Mouse (Mus musculus) fibroblast of lung, adult 2 months (primary cell): ENCODE measurements around the gene Cryl1.

Experiments used
- DNase-seq: peaks from one replicate; pipeline ENCODE4 v3.0.0-alpha.2; 2011; ENCODE audit warnings: low read depth

The Cryl1 gene

DNA sequence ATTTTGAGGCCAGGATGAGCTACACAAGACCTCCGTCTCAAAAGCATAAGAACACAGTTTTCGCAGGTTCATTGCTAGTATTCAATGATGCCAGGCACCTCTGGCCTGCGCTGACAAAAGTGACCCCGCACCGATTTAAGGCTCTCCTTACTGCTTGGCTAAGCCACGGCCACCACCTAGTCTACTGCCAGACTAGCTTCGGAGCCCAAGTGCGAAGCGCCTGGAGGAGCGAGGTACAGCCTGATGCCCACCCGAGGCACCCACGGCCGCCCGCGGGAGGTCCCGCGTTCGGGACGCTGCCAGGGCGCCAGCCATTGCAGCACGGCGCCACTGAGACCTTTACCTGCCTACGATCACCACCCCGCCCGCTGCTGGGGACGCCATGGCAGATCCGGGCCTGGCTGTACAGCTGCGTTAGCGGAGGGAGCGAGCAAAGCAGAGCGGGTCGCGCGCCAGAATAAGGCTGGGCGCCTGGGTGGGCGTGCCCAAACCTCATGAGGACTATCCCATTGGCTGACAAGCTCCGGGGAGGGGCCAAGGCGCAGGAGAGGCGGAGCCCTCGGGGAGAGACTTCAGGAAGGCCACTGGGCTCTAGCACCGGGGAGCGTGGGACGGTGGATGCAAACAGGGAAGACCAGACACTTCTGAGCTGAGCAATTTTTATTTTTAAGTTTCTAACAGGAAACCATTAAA is at the start of gene Cryl1:
Gene Cryl1, minus strand, starts transcription at position 465 of the 693 bp plus-strand sequence.
- DNase-seq, result peak; percentile 84

DNA sequence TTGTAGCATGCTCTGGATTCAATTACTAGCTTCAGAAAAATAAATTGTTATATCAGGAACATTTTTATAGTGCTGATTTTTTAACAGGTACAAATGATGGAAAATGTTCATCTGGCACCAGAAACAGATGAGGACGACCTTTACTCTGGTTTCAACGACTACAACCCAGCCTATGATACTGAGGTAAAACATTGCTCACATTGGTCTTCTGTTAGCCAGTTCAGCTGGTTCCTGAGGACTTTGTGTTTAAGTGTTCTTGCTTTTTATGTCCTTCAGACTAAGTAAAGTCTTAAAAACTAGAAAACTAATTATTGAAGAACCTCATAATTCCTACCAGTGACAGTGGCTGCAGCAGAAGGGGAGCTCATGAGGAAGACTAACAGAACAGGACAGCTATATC is 32.1 kb upstream of the Cryl1 start:
- no peak for DNase-seq

DNA sequence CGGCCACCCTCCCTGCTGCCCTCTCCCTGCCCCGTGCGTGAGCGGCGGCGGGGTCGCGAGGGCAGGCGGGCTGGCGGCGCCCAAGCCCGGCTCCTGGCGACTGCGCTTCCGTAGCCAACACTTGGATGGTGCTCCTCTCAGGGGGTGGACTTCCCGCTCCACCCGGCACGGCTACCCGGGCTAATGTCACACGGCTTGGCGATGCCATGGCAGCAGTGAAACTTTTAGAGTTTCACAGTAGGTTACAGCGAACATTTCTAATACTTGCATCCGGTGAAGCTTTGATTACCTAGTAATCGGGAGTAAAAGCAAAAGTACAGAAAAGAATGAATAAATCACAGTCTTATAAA is 25.9 kb upstream of the Cryl1 start:
- DNase-seq, result no peak

DNA sequence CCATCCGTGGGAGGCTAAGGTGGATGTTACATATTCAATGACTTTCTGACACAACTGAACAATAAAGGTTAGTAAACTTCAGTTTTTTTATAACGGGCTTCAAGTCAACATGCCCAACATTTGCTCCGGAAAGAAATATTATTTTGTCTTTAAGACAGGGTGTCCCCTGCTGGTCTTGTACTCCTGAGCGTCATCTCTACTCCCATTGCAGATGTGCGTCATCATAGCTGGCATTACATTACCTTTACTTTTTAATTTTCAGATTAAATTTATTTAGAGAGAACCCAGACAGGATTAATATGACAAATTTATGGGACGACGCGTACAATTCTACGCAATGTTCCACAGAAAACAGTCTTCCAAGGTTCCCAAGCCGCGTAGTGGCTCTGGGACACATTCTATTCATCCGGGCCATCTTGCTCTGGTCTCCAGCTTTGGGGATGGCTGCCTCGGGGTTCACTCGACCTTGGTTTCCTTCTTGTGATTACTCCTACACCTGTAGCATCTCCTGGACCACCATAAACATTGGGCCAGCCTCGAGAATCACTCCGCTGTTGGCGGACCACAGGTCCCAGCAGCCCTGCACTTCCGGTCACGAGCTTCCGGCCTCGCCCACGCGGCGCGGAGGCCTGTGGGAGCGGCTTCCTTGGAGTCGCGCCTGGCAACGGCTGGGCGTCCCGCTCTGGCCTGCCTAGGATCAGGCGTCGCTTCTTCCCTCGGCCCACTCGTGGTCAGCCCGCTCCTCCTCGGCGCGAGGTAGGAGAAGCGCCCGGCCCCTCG is 25.3 kb upstream of the Cryl1 start, which contains the start of gene Ift88:
Gene Ift88, plus strand, starts transcription at position 631 of the 780 bp plus-strand sequence.
- peak; percentile 83 for DNase-seq

DNA sequence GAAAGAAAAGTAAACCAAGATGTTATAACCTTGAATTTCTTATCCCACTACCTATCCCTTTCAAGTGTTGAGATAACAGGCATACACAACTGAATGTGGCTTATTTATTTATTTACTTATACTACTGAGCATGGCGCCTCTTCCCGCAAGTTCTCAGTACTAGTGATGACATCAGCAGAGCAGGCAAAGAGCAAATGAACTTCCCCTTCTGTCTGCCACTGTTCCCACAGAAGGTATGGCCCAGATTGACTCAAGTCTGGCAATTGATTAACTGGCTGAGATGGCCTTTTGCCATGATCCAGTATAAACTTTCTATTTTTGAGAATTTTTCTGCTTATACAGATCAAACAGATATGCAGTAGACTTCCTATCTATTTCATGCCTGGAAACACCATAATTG is 18.9 kb upstream of the Cryl1 start:
- no peak for DNase-seq

DNA sequence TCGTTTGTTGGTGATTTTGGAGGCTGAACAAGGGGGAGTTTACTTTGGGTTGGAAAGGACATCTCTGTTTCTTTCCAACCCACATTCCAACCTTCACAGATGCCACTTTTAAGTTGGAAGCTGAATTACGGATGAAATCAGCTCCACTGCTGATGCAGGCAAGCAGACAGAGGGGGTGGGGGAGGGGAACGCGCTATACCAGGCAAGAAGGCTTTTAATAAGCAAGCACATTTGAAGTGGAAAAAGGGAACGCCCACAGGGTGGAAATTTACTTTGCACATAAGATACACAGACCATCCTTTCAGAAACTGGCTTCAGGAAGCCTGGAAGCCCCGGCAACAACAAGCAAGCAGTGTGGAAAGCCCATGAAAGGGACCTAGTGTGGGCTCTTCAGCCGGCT is 13.8 kb upstream of the Cryl1 start:
- DNase-seq, result no peak

DNA sequence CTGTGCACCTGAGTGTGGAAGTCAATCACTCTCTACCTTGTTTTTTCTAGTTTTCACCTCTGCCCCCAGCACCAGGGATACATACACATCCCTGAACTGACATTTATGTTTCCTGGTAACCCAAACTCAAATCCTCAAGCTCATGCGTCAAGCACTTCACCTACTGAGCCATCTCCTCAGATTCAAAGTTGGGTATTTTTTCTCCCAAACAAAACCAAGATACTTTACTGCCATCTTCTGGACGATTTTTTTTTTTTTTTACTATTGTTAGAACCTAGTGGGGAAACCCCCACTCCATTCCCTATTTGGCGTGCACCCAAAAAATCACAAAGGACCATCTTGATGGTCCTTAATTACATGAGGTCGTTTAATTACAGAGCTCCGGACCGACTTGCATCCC is 10.8 kb upstream of the Cryl1 start:
- no peak for DNase-seq

DNA sequence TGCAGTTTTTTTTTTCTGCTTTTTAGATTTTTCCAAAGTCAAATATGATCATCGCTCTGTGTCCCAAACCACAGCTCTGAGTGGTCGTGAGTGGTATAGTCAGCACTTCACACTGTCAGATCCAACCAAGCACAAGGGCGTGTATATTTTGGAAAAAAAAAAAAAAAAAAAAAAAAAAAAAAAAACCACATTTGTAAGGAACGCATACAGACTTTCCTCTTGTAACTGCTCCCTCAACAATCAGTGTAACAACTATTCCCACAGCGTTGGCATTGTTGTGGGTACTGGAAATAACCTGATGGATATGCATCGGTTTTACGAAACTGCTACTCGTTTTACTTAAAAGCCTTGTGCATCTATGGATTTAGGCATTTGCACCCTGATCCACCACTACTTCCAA is 9.8 kb upstream of the Cryl1 start:
- no peak for DNase-seq

DNA sequence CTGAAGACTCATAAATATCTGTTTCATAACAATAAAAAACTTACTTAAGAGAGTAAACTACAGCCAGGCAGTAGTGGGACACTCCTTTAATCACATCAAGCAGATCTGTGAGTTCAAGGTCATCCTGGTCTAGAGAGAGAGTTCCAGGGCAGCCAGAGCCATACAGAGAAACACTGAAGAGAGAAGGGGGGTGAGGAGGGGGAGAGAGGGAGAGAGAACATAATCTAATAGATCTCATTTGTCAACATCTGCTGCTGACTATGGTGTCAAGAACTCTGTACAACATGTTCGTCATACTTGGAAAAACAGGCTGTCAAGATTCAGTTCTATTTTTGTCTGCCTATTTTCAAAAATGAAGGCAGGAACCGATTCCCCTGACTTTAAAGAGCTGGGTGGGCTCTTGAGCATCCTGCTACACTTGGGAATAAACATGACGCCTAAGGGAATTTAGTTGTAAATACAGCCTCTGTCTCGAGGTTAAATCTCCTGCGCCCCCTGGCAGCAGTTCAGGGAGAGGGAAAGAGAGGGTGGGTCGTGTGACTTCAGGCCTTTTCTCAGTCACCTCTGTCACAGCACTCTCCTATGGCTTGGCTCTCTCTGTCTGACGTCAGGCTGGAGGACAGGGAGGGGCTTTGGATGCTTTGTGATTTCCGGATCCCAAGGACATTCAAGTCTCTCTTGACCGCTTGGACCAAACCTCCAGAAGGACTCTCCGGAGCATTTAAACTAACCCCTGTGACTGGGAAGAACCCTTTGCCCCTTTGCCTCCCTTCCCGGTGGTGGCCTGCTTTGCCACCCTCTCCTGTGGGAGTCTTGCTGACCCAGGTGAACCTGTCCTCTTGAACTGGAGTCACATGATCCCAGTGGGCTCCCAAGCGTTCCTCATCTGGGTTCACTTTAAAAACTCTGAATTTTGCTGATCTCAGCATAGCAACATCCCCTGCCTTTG is 9.0 kb upstream of the Cryl1 start:
- DNase-seq, result no peak

DNA sequence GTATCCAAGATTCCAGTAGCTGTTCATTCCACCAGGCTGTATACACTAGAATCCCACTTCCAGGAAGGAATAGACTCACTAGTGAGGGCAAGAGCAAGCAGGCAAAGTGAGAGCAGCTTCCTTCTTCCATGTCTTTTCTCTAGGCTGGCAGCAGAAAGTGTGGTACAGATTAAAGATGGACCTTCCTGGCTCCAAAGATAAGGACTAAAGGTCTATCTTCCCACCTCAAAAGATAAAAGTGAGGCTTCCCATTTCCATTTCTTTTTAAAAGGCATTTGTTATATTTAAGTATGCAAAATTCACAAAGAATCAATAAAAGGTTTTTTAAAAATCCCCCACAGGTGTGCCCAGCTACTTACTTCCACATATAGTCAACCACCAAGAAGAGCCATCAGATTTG is 4.5 kb upstream of the Cryl1 start:
- no peak for DNase-seq

DNA sequence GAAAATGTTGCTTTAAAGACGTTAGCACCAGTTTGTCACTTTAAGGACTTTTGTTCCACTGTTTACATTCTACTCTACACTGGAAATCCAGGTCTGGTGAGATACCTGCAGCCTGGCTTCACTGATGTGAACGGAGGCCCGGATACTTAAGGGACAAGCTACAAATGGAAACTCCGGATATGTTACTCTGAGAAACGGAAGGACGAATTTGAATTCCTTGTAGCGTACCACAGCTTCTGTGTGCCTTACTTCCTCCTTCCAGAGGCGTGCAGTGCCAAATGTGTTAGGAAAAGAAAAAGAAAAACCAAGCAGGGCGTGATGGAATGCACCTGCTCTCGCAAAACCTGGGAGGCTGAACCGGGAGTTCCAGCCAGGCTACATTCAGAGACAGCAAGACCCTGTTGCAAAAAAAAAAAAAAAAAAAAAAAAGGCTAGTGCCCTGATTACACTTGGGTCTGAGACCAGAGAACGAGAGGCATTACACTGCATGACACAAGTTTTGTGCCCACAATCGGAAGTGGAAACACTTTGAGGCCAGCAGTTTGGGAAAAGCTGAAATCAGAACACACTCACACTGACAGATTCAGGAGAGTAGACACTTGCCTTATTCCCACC is 591 bp upstream of the Cryl1 start:
- no peak for DNase-seq

DNA sequence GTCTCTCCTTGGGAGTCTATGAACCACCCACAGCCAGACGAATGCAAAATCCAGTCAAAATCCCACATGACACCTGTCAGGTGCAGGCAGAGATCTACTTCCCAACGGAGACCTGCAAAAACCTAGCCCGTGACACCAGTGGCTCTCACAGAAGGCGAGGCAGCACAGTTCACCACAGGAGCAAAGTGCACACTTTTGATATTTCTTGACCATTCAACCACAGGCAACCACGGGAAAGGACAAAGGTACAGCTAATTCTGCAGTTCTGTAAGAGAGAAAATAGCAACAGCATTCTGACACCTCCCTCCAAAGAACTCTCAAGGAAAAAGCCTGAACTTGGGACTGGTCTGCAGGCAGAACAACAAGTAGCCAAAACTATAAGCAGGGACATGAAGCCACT is 1.1 kb downstream of the Cryl1 start:
- DNase-seq, result no peak

DNA sequence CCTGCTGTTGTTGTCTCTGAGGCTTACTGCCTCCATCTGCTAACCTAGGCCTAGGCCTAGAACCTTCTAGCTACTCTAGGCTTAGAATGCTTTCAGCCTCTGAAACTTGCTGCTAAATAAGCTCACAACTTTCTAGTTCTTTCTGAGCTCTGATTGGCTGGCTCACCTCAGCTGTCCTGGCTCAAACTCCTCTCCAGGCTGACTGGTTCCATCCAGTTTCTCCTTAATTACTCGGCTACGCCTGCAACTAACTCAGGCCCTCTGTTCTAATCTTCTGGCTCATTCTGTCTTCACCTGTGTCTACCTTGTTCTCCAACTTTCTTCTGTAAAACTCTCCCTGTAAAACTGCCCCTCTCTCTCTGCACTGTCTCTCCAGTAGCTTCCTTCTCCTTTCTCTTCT is 2.9 kb downstream of the Cryl1 start:
- no peak for DNase-seq

DNA sequence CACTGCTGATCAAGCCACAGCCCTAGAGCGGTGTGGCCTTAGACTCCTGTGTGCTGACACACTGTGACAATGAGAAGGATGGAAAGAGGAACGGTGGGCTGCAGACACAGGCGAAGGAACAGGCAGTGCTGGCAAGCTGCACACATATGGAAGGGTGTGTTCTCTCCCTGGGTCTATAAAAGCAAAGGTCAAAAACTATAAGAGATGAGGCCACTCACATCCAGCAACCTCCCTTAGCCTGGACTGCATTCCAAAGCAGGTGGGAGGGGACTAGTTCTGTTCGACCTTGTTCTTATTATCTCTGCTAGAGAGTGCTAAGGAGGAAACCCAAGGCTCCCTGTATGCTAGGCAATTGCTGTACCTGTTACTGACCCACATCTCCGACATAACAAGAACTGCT is 6.1 kb downstream of the Cryl1 start:
- DNase-seq, result no peak

DNA sequence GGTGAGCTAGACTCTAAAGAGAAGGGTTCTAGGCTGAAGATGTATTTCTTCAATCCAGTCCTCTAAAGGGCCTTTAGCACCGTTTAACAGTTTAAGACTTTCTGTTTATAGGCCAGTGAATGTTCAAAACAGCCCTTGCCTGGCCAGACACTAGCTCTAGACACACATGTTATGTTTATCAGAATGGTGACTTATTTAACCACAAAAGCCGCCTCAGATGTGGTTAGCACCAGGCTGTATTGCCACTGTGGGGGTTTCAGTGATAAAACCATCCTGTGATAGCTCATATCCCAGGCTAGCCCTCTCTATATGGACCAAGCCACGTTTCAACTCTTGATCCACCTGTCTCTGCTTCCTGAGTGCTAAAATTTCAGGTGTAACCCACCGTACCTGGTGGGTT is 6.7 kb downstream of the Cryl1 start:
- DNase-seq, result no peak

DNA sequence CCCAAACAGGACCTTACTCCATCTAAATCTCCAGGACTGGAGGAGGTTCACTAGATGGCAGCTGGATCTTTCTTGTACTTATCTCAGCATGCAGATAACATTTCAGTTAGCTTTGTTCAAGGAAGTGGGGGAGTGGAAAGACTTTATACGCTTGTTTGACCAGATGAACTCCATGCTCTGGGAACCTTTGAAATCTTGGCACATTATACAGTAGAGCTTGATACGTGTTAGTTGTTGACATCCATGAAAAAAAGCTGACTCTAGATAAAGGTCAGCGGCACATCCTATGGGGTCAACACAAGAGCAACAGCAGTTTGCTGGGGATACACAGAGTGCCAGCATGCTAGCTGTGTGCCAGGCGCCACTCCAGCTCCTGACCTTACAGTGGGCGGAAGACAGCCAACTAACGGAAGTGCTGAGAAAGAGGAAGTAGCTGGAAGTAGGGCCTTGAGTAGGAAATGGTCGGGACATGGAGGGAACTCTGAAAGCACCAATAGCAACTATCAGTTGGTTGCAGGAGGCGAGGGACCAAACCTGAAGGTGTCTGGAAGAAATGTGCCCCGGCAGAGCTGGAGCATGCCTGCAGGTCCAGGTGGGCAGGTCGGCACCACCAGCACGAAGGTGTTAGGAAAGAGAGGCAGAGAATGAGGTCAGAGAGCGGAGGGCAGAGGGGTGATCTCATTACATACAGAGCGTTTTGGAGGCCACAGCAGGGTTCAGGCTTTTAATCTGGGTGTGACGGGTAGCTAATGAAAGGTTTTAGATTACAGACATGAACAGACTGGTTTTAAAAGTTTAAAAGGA is 11.4 kb downstream of the Cryl1 start:
- DNase-seq, result no peak

DNA sequence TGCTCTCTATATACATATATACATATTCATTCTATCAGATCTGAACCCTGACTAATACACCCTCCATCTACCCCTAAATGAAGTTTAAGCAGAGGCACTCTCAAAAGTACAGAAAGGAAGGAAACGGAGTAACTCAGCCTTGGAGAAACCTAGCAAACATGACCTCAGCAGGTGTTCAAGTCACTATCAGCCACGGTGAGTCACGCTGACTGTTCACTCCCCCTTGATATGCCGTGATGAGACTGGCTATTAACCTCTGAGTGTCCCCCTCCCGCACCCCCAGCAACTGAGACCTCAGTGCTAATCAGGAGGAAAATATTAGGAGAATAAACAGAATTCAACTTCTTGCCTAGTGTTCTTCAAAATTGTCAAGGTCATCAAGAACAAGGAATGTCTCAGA is 12.7 kb downstream of the Cryl1 start:
- no peak for DNase-seq

DNA sequence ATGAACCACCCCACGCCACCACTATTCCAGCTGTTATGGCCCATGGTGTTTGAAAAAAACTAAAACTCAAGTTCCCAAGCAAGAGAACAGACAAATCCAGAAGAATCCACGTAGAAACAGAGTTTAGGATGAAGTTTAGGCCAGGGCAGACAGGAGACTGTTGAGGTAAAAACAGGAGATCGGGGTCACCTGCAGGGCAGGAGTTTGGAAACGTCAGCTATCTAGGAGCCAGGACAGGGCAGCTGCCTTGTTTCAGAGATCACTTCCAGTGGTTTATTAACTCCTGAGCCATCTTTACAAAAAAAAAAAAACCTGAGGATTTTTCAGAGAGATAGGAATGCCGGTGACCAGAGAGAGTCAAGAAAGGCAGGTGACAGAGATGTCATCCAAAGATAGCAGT is 20.8 kb downstream of the Cryl1 start:
- DNase-seq, result no peak

DNA sequence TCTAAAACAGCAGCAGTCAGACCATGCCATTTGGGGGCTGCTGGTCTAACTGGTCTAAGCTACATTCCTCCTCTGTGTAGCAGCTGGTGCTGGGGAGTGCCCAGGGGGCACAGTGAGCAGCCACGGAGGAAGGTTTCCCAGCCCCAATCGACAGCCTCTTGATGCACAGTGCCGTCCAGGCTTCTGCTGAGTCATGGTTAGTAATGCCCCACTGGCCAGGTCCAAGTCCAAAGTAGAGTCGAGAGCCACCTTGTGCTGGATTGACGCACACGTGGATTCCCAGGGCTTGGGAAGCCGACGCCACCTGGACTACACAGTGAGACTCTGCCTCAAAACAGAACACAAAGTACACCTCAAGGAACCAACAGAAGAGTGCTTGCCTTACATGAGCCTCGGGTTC is 21.4 kb downstream of the Cryl1 start:
- no peak for DNase-seq

DNA sequence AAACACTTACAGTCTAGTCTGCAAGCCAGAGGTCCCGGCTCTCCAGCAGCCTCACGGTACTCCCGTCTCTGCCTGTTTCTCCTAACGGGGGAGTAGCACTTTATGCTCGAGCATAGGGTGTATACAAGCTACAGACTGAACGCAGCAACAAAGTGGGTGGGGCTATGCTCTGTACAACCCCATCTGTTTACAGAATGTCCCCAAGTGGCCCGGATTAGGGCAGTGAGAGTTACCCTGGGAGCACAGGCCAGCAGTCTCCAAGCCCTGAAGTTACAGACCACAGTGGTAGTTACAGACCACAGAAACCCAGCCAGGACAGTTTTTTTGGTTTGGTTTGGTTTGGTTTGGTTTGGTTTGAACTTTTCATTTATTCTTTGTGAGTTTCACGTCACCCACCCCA is 22.3 kb downstream of the Cryl1 start:
- DNase-seq, result no peak

DNA sequence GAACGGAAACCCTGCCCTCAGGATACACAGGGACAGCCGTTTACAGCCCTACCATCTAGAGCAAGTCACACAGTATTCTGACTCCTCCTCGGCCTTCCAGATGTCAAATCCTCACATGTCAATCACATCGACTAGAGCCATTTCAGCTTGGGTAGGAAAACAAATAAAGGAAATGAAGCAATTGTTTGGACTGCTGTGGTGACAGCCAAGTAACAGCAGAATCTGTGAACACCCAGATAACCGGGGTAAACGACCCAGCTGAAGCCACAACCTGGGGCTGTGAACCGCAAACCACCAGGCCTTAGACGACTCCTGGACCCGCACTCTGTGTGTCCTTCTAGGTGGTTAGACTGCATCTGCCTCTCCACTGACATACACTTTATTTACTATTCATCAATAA is 23.1 kb downstream of the Cryl1 start:
- no peak for DNase-seq
